12 mouse cellular contexts compared by ENCODE assay signal in the genomic region with DNA sequence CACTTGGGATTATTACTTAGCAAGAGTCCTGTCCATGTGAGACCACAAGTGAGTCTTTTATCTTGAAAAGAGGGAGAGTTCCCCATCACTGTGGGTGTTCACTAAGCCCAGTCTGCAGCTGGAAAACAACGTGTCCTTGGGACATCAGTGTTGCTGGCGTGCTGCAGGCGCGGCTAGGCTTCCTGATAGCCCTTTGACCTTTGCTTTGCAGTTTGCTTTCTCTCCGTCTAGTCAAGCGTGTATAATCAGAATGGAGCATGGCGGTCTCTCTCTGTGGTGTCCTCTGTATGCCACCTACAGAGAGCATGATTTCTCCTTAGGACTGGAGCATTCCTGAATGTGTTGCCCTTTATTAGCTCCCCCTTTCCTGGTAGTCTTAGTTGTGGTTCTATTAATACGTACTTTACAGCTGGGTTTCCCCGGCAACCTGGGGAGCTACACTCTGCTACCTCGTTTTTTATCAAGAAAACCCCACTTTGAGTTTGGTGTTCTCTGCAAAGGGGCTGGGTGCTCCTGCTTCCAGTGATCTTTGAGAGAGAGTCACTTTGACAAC. TPM values are rescaled to one million over a fixed set of nuclear protein-coding genes. Genes with fewer than 3 reads are reported as not detected.
DNase-seq lines count a peak whose midpoint lies in the region; ATAC-seq and TF ChIP-seq lines count a peak whose summit lies in the region.
"Had no signal": no experiment of that assay in that cellular context is flagged by ENCODE, and none has a peak within 500 bp of the region (broad histone marks: within the 10 kb centered on the region; RNA-seq: fewer than 3 reads in every experiment).

No protein-coding gene starts in this region.

- H3K27me3 ChIP-seq in heart, embryonic 13.5 days (replicated peaks): no peaks in the 10 kb centered on the region
- no peaks in the 10 kb centered on the region for H3K27me3 ChIP-seq in intestine, postnatal 0 days (replicated peaks; ENCODE audit: control insufficient read depth, insufficient read depth, low read length)
- H3K27me3 ChIP-seq in midbrain, embryonic 15.5 days (replicated peaks): no peaks in the 10 kb centered on the region
- H3K27me3 ChIP-seq: neural tube, embryonic 13.5 days had no signal

- no peak overlapping the region for H3K4me3 ChIP-seq in heart, embryonic 13.5 days
- no peak overlapping the region for H3K4me3 ChIP-seq in intestine, postnatal 0 days (ENCODE audit: low read depth, low read length)
- no peak overlapping the region for H3K4me3 ChIP-seq in midbrain, embryonic 15.5 days
- H3K4me3 ChIP-seq: neural tube, embryonic 13.5 days had no signal

- ATAC-seq in heart, embryonic 13.5 days (ENCODE audit: extremely low read depth, insufficient number of reproducible peaks, low FRiP score, low TSS enrichment): no peak
- peak; percentile 53 for ATAC-seq in intestine, postnatal 0 days
- ATAC-seq in midbrain, embryonic 15.5 days (replicated peaks): no peak
- ATAC-seq in megakaryocyte progenitor cell, adult 5-6 weeks (replicated peaks; ENCODE audit: poor library complexity): no peak
- no peak for ATAC-seq in CD4-positive, CD25-positive, alpha-beta regulatory T cell, adult 4 months
- ATAC-seq: inflammation-experienced regulatory T-cells, adult 6 months; lung, postnatal 0 days had no signal

- H3K9ac ChIP-seq in heart, embryonic 13.5 days: peak overlapping the region; percentile 6; the same call in 1 of the 2 replicates
- no peak overlapping the region for H3K9ac ChIP-seq in intestine, postnatal 0 days (ENCODE audit: low read depth, low read length)
- H3K9ac ChIP-seq in midbrain, embryonic 15.5 days: no peak overlapping the region
- H3K9ac ChIP-seq: neural tube, embryonic 13.5 days had no signal

- H3K27ac ChIP-seq in heart, embryonic 13.5 days (replicated peaks): no peak overlapping the region
- H3K27ac ChIP-seq in intestine, postnatal 0 days (ENCODE audit: low read depth, low read length): no peak overlapping the region
- no peak overlapping the region for H3K27ac ChIP-seq in midbrain, embryonic 15.5 days
- H3K27ac ChIP-seq: neural tube, embryonic 13.5 days had no signal

- H3K9me3 ChIP-seq in heart, embryonic 13.5 days: peaks cover 6% of the 10 kb centered on the region; the same call in 1 of the 2 replicates
- H3K9me3 ChIP-seq in intestine, postnatal 0 days (ENCODE audit: control insufficient read depth): 0 out of 2 replicates have a peak, but pooled peaks cover 3% of the 10 kb centered on the region
- no peaks in the 10 kb centered on the region for H3K9me3 ChIP-seq in midbrain, embryonic 15.5 days
- H3K9me3 ChIP-seq: neural tube, embryonic 13.5 days had no signal

- WGBS in heart, embryonic 13.5 days: 25% methylated on average over 10 of the region's 10 CpGs
- 38% methylated on average over 10 of the region's 10 CpGs for WGBS in intestine, postnatal 0 days
- 12% methylated on average over 10 of the region's 10 CpGs for WGBS in midbrain, embryonic 15.5 days

- H3K4me1 ChIP-seq in heart, embryonic 13.5 days: peaks cover 8% of the 10 kb centered on the region; the same call in 1 of the 2 replicates
- no peaks in the 10 kb centered on the region for H3K4me1 ChIP-seq in intestine, postnatal 0 days (replicated peaks; ENCODE audit: control insufficient read depth, insufficient read depth, low read length)
- H3K4me1 ChIP-seq in midbrain, embryonic 15.5 days: peaks cover 7% of the 10 kb centered on the region

- peaks cover 16% of the 10 kb centered on the region for H3K36me3 ChIP-seq in heart, embryonic 13.5 days
- H3K36me3 ChIP-seq in intestine, postnatal 0 days (ENCODE audit: control insufficient read depth, insufficient read depth): no peaks in the 10 kb centered on the region
- no peaks in the 10 kb centered on the region for H3K36me3 ChIP-seq in midbrain, embryonic 15.5 days (replicated peaks)

- no peak for TF ChIP-seq CTCF in intestine, postnatal 0 days (IDR thresholded peaks at IDR 0.05; ENCODE audit: low read depth)

- no peak for DNase-seq in heart, adult 8-10 months (ENCODE audit: low spot score)
- DNase-seq in embryo, embryonic 10.5 days (ENCODE audit: low spot score): peak; percentile 54
- no peak for DNase-seq in urinary bladder, adult 18-20 months (ENCODE audit: low spot score in 2 of 2)
- DNase-seq: thymus, postnatal 4 days had no signal

- peak overlapping the region; percentile 12 for H3K4me2 ChIP-seq in heart, embryonic 13.5 days
- peak overlapping the region; percentile 49 for H3K4me2 ChIP-seq in intestine, postnatal 0 days (replicated peaks; ENCODE audit: low read depth)
- peak overlapping the region; percentile 24; the same call in 1 of the 2 replicates for H3K4me2 ChIP-seq in midbrain, embryonic 15.5 days
- H3K4me2 ChIP-seq: neural tube, embryonic 13.5 days had no signal

RNA-seq across cellular contexts. Expression of a gene that starts 52.5 kb away (rescaled TPM):
- 8.9 and 12.1 TPM in 2 replicates for polyA plus RNA-seq in heart, embryonic 13.5 days (2015; fragmentation: Nextera tagmentation; extraction: Ambion mirVana)
- total RNA-seq in heart, adult 8-10 months (2022): 10 to 100 TPM; 12.5 to 19.5 (median 15.6) TPM
- polyA plus RNA-seq in intestine, postnatal 0 days (2015; fragmentation: Nextera tagmentation; extraction: Ambion mirVana): 27.6 and 34.7 TPM in 2 replicates
- polyA plus RNA-seq in midbrain, embryonic 15.5 days (2015; fragmentation: Nextera tagmentation; extraction: Ambion mirVana): 0.81 and 1.1 TPM in 2 replicates
- total RNA-seq in megakaryocyte progenitor cell, adult 5-6 weeks (2015): 48.6 and 61.3 TPM in 2 replicates
- total RNA-seq in megakaryocyte progenitor cell, adult 5-6 weeks (2017): 24.0 and 24.2 TPM in 2 replicates
- under 1 TPM; 0.16 to 0.35 TPM for polyA plus RNA-seq in CD4-positive, CD25-positive, alpha-beta regulatory T cell, adult 4 months (2017; shearing (Covaris generic))
